Mouse (Mus musculus) CH12.LX (cell line): Measurements from ENCODE around the gene Olfr190.
"Not testable (repeated sequence)": the region's sequence is repeated elsewhere in the genome, so short reads cannot be mapped to it uniquely, and the experiment has no call there.

ENCODE experiments used
- BHLHE40 ChIP-seq: IDR thresholded peaks from 2 replicates; pipeline ENCODE4 v1.6.1; 2011; ENCODE audit warnings: mild to moderate bottlenecking, low read depth, low read length, improper control_type of control experiment
- POLR2A ChIP-seq: IDR thresholded peaks from 2 replicates; pipeline ENCODE4 v1.6.1; 2011; ENCODE audit warnings: low read depth, mild to moderate bottlenecking, improper control_type of control experiment, low read length
- SIN3A ChIP-seq: IDR thresholded peaks from 2 replicates; pipeline ENCODE4 v1.6.1; 2012; ENCODE audit warnings: low read length, improper control_type of control experiment, inconsistent platforms

DNA sequence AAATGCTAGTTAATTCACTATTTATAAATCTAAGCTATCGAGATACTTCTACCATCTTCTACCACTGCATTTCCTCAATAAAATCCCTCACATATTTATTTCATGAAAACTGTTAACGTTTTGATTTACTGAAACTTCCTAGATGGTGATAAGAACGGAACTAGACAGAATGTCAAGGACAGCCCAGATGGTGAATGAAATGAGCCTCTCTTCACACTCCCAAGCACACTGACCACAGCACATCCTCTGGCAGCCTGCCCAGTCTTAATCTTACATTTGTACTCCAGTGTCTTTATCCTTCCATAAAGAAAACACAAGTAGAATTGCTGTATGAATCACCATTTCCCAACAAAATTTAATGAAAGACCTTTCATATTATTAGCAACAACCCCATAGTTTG, 15.4 kb downstream of the Olfr190 start:
- TF ChIP-seq SIN3A, BHLHE40, POLR2A: not testable (repeated sequence)
